Mouse (Mus musculus): Measurements from ENCODE around the gene Idi2. TPM values are rescaled to one million over a fixed set of nuclear protein-coding genes. Genes with fewer than 3 reads are reported as not detected.
"Not testable (repeated sequence)": the region's sequence is repeated elsewhere in the genome, so short reads cannot be mapped to it uniquely, and the experiment has no call there.

Idi2 gene
- polyA plus RNA-seq, 1 experiment, result not detected

GRCm38 (mm10) chr13:8962266-8962665, 9.6 kb downstream of the Idi2 start:
- H3K4me3 ChIP-seq (replicated peaks; ENCODE audit: control insufficient read depth, low read depth, low read length); H3K27ac ChIP-seq (ENCODE audit: control insufficient read depth, insufficient read depth, low read depth, low read length, poor library complexity); H3K4me1 ChIP-seq (ENCODE audit: control insufficient read depth, insufficient read depth, low read length): not testable (repeated sequence)
- 51% methylated on average over 5 of the region's 5 CpGs for WGBS

DNA sequence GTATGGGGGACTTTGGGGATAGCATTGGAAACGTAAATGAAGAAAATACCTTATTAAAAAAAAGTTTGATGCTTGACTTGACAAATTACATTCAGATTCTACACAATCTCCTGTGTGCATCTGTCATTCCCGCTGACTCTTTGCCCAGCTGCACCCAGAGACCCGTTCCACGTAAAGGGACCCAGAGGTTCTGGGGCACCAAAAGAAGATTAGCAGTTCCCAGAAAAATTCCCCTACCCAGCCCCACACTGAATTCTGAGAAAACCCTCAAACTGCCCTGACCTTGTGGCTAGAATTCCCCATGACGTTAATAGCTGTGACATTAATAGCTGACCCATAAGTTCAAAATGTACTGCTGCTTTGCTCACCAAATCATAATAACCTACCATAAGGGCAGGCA, 12.6 kb downstream of the Idi2 start:
- no peak for TF ChIP-seq POLR2A (IDR thresholded peaks at IDR 0.05; ENCODE audit: borderline replicate concordance, control insufficient read depth, low read depth, low read length)
- no peak for TF ChIP-seq CTCF (IDR thresholded peaks at IDR 0.05; ENCODE audit: control insufficient read depth, insufficient read depth, low read length)
- Histone ChIP-seq H3K27ac (ENCODE audit: control insufficient read depth, insufficient read depth, low read depth, low read length, poor library complexity) (no peak overlapping the region), H3K4me3 (replicated peaks; ENCODE audit: control insufficient read depth, low read depth, low read length) (no peak overlapping the region), H3K4me1 (ENCODE audit: control insufficient read depth, insufficient read depth, low read length) (no peaks in the 10 kb centered on the region)
- WGBS, result 76% methylated on average over 5 of the region's 5 CpGs

GRCm38 (mm10) chr13:8967742-8968141, 15.1 kb downstream of the Idi2 start:
- no peak overlapping the region for H3K4me3 ChIP-seq (replicated peaks; ENCODE audit: control insufficient read depth, low read depth, low read length)
- no peaks in the 10 kb centered on the region for H3K4me1 ChIP-seq (ENCODE audit: control insufficient read depth, insufficient read depth, low read length)
- H3K27ac ChIP-seq (ENCODE audit: control insufficient read depth, insufficient read depth, low read depth, low read length, poor library complexity), result no peak overlapping the region
- WGBS, result 71% methylated on average over 8 of the region's 8 CpGs
- no peak for TF ChIP-seq POLR2A (IDR thresholded peaks at IDR 0.05; ENCODE audit: borderline replicate concordance, control insufficient read depth, low read depth, low read length)
- TF ChIP-seq CTCF (IDR thresholded peaks at IDR 0.05; ENCODE audit: control insufficient read depth, insufficient read depth, low read length), result no peak

- TF ChIP-seq POLR2A (IDR thresholded peaks at IDR 0.05; ENCODE audit: borderline replicate concordance, control insufficient read depth, low read depth, low read length), result no peak
- no peak for TF ChIP-seq CTCF (IDR thresholded peaks at IDR 0.05; ENCODE audit: control insufficient read depth, insufficient read depth, low read length)
- H3K4me3 ChIP-seq (replicated peaks; ENCODE audit: control insufficient read depth, low read depth, low read length), result no peak overlapping the region
- H3K4me1 ChIP-seq (ENCODE audit: control insufficient read depth, insufficient read depth, low read length), result no peaks in the 10 kb centered on the region
- no peak overlapping the region for H3K27ac ChIP-seq (ENCODE audit: control insufficient read depth, insufficient read depth, low read depth, low read length, poor library complexity)
Measured at GRCm38 (mm10) chr13:8972369-8972768, 19.7 kb downstream of the Idi2 start.

GRCm38 (mm10) chr13:8972972-8973371, 20.3 kb downstream of the Idi2 start:
- H3K4me3 ChIP-seq (replicated peaks; ENCODE audit: control insufficient read depth, low read depth, low read length), result no peak overlapping the region
- 72% methylated on average over 3 of the region's 3 CpGs for WGBS
- no peaks in the 10 kb centered on the region for H3K4me1 ChIP-seq (ENCODE audit: control insufficient read depth, insufficient read depth, low read length)
- TF ChIP-seq POLR2A (IDR thresholded peaks at IDR 0.05; ENCODE audit: borderline replicate concordance, control insufficient read depth, low read depth, low read length), result no peak
- TF ChIP-seq CTCF (IDR thresholded peaks at IDR 0.05; ENCODE audit: control insufficient read depth, insufficient read depth, low read length), result no peak
- H3K27ac ChIP-seq (ENCODE audit: control insufficient read depth, insufficient read depth, low read depth, low read length, poor library complexity), result no peak overlapping the region

- Histone ChIP-seq H3K4me1 (ENCODE audit: control insufficient read depth, insufficient read depth, low read length) (peaks cover 1% of the 10 kb centered on the region; the same call in 1 of the 2 replicates), H3K27ac (ENCODE audit: control insufficient read depth, insufficient read depth, low read depth, low read length, poor library complexity) (no peak overlapping the region), H3K4me3 (replicated peaks; ENCODE audit: control insufficient read depth, low read depth, low read length) (no peak overlapping the region)
- 79% methylated on average over 6 of the region's 6 CpGs for WGBS
- no peak for TF ChIP-seq CTCF (IDR thresholded peaks at IDR 0.05; ENCODE audit: control insufficient read depth, insufficient read depth, low read length)
- TF ChIP-seq POLR2A (IDR thresholded peaks at IDR 0.05; ENCODE audit: borderline replicate concordance, control insufficient read depth, low read depth, low read length), result no peak
Measured at GRCm38 (mm10) chr13:8992231-8992630, 39.6 kb downstream of the Idi2 start.

- Histone ChIP-seq H3K4me1 (ENCODE audit: control insufficient read depth, insufficient read depth, low read length) (peaks cover 1% of the 10 kb centered on the region; the same call in 1 of the 2 replicates), H3K27ac (ENCODE audit: control insufficient read depth, insufficient read depth, low read depth, low read length, poor library complexity) (peak overlapping the region; percentile 37), H3K4me3 (replicated peaks; ENCODE audit: control insufficient read depth, low read depth, low read length) (peak overlapping the region; percentile 97)
- 1% methylated on average over 33 of the region's 33 CpGs for WGBS
- no peak for TF ChIP-seq POLR2A (IDR thresholded peaks at IDR 0.05; ENCODE audit: borderline replicate concordance, control insufficient read depth, low read depth, low read length)
Measured at GRCm38 (mm10) chr13:8995159-8995989, 42.7 kb downstream of the Idi2 start.

GRCm38 (mm10) chr13:8995990-8996786, 43.5 kb downstream of the Idi2 start, which contains the start of gene Gtpbp4:
Gene Gtpbp4, minus strand, starts transcription at chr13:8996083.
- WGBS, result 1% methylated on average over 51 of the region's 51 CpGs
- peak within 1 kb of the TSS; percentile 97 for H3K4me3 ChIP-seq (replicated peaks; ENCODE audit: control insufficient read depth, low read depth, low read length)
- peak within 1 kb of the TSS; percentile 86 for H3K27ac ChIP-seq (ENCODE audit: control insufficient read depth, insufficient read depth, low read depth, low read length, poor library complexity)
- H3K4me1 ChIP-seq (ENCODE audit: control insufficient read depth, insufficient read depth, low read length), result peaks cover 1% of the 10 kb centered on the region; the same call in 1 of the 2 replicates
- TF ChIP-seq CTCF (IDR thresholded peaks at IDR 0.05; ENCODE audit: control insufficient read depth, insufficient read depth, low read length) (peak; percentile 72), POLR2A (IDR thresholded peaks at IDR 0.05; ENCODE audit: borderline replicate concordance, control insufficient read depth, low read depth, low read length) (peak; percentile 73; the same call in 1 of the 2 replicates)

- H3K27ac ChIP-seq (ENCODE audit: control insufficient read depth, insufficient read depth, low read depth, low read length, poor library complexity); H3K4me3 ChIP-seq (replicated peaks; ENCODE audit: control insufficient read depth, low read depth, low read length); H3K4me1 ChIP-seq (ENCODE audit: control insufficient read depth, insufficient read depth, low read length): not testable (repeated sequence)
- 79% methylated on average over 5 of the region's 5 CpGs for WGBS
Measured at GRCm38 (mm10) chr13:8997221-8997620, 44.6 kb downstream of the Idi2 start.
